Mouse (Mus musculus) kidney, postnatal 0 days (tissue): ENCODE results near the gene Rbfox2. TPM values are rescaled to one million over a fixed set of nuclear protein-coding genes. Genes with fewer than 3 reads are reported as not detected.
A peak's percentile ranks its signal among the peaks of the same experiment; 100 is the strongest.
"Not testable (repeated sequence)": the region's sequence is repeated elsewhere in the genome, so short reads cannot be mapped to it uniquely, and the experiment has no call there.

Experiments
- ATAC-seq: fragments of 200-750 bp; cut with Nextera tagmentation; replicated peaks from 2 replicates; pipeline ENCODE4 v1.8.0; 2017; ENCODE audit warnings: low read depth, moderate number of reproducible peaks, moderate TSS enrichment, moderate library complexity; ENCODE audit not compliant: low FRiP score
- DNase-seq: peaks from one replicate; pipeline ENCODE4 v3.0.0-alpha.2; 2016; ENCODE audit warnings: low spot score
- H3K27ac ChIP-seq: fragments of 300-500 bp; sonication (generic); 2 replicates; pipeline ENCODE4 v1.5.1; 2014; ENCODE audit warnings: mild to moderate bottlenecking
- H3K27me3 ChIP-seq: fragments of 300-500 bp; sonication (generic); 2 replicates; pipeline ENCODE4 v1.6.1; 2014; ENCODE audit warnings: low read length, mixed read lengths; ENCODE audit not compliant: insufficient read depth
- H3K36me3 ChIP-seq: fragments of 300-500 bp; sonication (generic); 2 replicates; pipeline ENCODE4 v1.6.1; 2014; ENCODE audit warnings: low read length, mixed read lengths; ENCODE audit not compliant: insufficient read depth
- H3K4me1 ChIP-seq: fragments of 300-500 bp; sonication (generic); replicated peaks from 2 replicates; pipeline ENCODE4 v1.6.1; 2014; ENCODE audit warnings: antibody characterized with exemption, low read length, mixed read lengths; ENCODE audit not compliant: insufficient read depth
- H3K4me2 ChIP-seq: fragments of 300-500 bp; sonication (generic); 2 replicates; pipeline ENCODE4 v1.6.1; 2014; ENCODE audit warnings: mild to moderate bottlenecking, low read length, moderate library complexity, mixed read lengths
- H3K4me3 ChIP-seq: fragments of 300-500 bp; sonication (generic); replicated peaks from 2 replicates; pipeline ENCODE4 v1.5.1; 2014; ENCODE audit warnings: low read depth, low read length
- H3K9ac ChIP-seq: fragments of 300-500 bp; sonication (generic); 2 replicates; pipeline ENCODE4 v1.6.1; 2014; ENCODE audit warnings: low read depth, low read length
- H3K9me3 ChIP-seq: fragments of 300-500 bp; sonication (generic); replicated peaks from 2 replicates; pipeline ENCODE4 v1.6.1; 2016; ENCODE audit warnings: low read length, inconsistent platforms, mixed read lengths
- CTCF ChIP-seq: IDR thresholded peaks from 2 replicates; pipeline ENCODE4 v1.5.1; 2016; ENCODE audit warnings: antibody characterized with exemption, low read depth, mild to moderate bottlenecking, moderate library complexity
- WGBS: fragments of 180-500 bp; shearing (Covaris S2); extraction: QIAGEN DNeasy Blood & Tissue Kit; methylation state at CpG from one replicate; pipeline ENCODE4 v1.1.7; 2014; 5-methylcytosine and 5-hydroxymethylcytosine counted together
- polyA plus RNA-seq: library from polyadenylated mRNA; unstranded; fragments of >200 nt; fragmentation: Nextera tagmentation; extraction: Ambion mirVana; gene quantifications from 2 replicates; pipeline ENCODE4 v1.2.1, GENCODE M21; 2015

Rbfox2 gene
- polyA plus RNA-seq, 1 experiment from 2014 or later: 22.7 TPM

- 84% methylated on average over 3 of the region's 3 CpGs for WGBS
- Histone ChIP-seq H3K9ac (no peak overlapping the region), H3K36me3 (no peaks in the 10 kb centered on the region), H3K4me2 (no peak overlapping the region), H3K27me3 (no peaks in the 10 kb centered on the region), H3K4me3 (no peak overlapping the region), H3K4me1 (0 out of 2 replicates have a peak, but pooled peaks cover 7% of the 10 kb centered on the region), H3K9me3 (no peaks in the 10 kb centered on the region), H3K27ac (no peak overlapping the region)
- no peak for TF ChIP-seq CTCF
- DNase-seq: no peak
- ATAC-seq: no peak
These were observed 237.8 kb downstream of the Rbfox2 start for GRCm38 (mm10) chr15:77069019-77069418.

- Histone ChIP-seq H3K4me3 (no peak overlapping the region), H3K36me3 (no peaks in the 10 kb centered on the region), H3K27ac (no peak overlapping the region), H3K4me1 (0 out of 2 replicates have a peak, but pooled peaks cover 7% of the 10 kb centered on the region), H3K9me3 (no peaks in the 10 kb centered on the region), H3K27me3 (no peaks in the 10 kb centered on the region), H3K9ac (no peak overlapping the region), H3K4me2 (no peak overlapping the region)
- WGBS: 48% methylated on average over 3 of the region's 3 CpGs
- peak; percentile 51 for DNase-seq
- ATAC-seq: no peak
- peak; percentile 58 for TF ChIP-seq CTCF
These were observed 238.4 kb downstream of the Rbfox2 start for GRCm38 (mm10) chr15:77068439-77068861.

GRCm38 (mm10) chr15:77066233-77066632, 240.6 kb downstream of the Rbfox2 start:
- WGBS: 79% methylated on average over 6 of the region's 6 CpGs
- ATAC-seq: no peak

GRCm38 (mm10) chr15:77065259-77065852, 241.4 kb downstream of the Rbfox2 start:
- DNase-seq: no peak
- Histone ChIP-seq H3K27me3 (no peaks in the 10 kb centered on the region), H3K9me3 (no peaks in the 10 kb centered on the region), H3K36me3 (no peaks in the 10 kb centered on the region), H3K4me1 (no peaks in the 10 kb centered on the region), H3K9ac (no peak overlapping the region), H3K27ac (no peak overlapping the region), H3K4me2 (no peak overlapping the region), H3K4me3 (no peak overlapping the region)
- 91% methylated on average over 6 of the region's 6 CpGs for WGBS
- no peak for ATAC-seq
- TF ChIP-seq CTCF: no peak

More at GRCm38 (mm10) chr15:77066233-77066632, 240.6 kb downstream of the Rbfox2 start:
- Histone ChIP-seq H3K36me3 (no peaks in the 10 kb centered on the region), H3K27ac (no peak overlapping the region), H3K4me3 (no peak overlapping the region), H3K4me2 (no peak overlapping the region), H3K27me3 (no peaks in the 10 kb centered on the region), H3K9me3 (no peaks in the 10 kb centered on the region), H3K9ac (no peak overlapping the region), H3K4me1 (no peaks in the 10 kb centered on the region)
- no peak for DNase-seq
- no peak for TF ChIP-seq CTCF

- no peak overlapping the region for H3K27ac ChIP-seq
- TF ChIP-seq CTCF: no peak
- ATAC-seq: no peak
- H3K9ac ChIP-seq: no peak overlapping the region
- no peak overlapping the region for H3K4me2 ChIP-seq
- DNase-seq: no peak
- no peaks in the 10 kb centered on the region for H3K27me3 ChIP-seq
- no peak overlapping the region for H3K4me3 ChIP-seq
- no peaks in the 10 kb centered on the region for H3K9me3 ChIP-seq
- H3K36me3 ChIP-seq: no peaks in the 10 kb centered on the region
- H3K4me1 ChIP-seq: no peaks in the 10 kb centered on the region
These were observed 244.1 kb downstream of the Rbfox2 start for GRCm38 (mm10) chr15:77062746-77063145.

- DNase-seq, H3K27ac ChIP-seq, H3K9ac ChIP-seq, H3K4me3 ChIP-seq, ATAC-seq, H3K4me2 ChIP-seq, H3K9me3 ChIP-seq, H3K27me3 ChIP-seq, H3K36me3 ChIP-seq: not testable (repeated sequence)
- 92% methylated on average over 4 of the region's 4 CpGs for WGBS
- 0 out of 2 replicates have a peak, but pooled peaks cover 11% of the 10 kb centered on the region for H3K4me1 ChIP-seq
These were observed 247.4 kb downstream of the Rbfox2 start for GRCm38 (mm10) chr15:77059416-77059815.

- H3K27ac ChIP-seq: no peak overlapping the region
- H3K4me2 ChIP-seq: no peak overlapping the region
- DNase-seq: no peak
- 0 out of 2 replicates have a peak, but pooled peaks cover 11% of the 10 kb centered on the region for H3K4me1 ChIP-seq
- H3K36me3 ChIP-seq: no peaks in the 10 kb centered on the region
- no peak for TF ChIP-seq CTCF
- no peaks in the 10 kb centered on the region for H3K27me3 ChIP-seq
- H3K9me3 ChIP-seq: no peaks in the 10 kb centered on the region
- no peak overlapping the region for H3K4me3 ChIP-seq
- no peak for ATAC-seq
- H3K9ac ChIP-seq: no peak overlapping the region
These were observed 248.2 kb downstream of the Rbfox2 start for GRCm38 (mm10) chr15:77058566-77058965.
